Mouse (Mus musculus) lung, postnatal 36 days (tissue): ENCODE results near the gene Camk2n1.

ENCODE experiments used
- DNase-seq: peaks from one replicate; pipeline ENCODE4 v3.0.0; 2022; ENCODE audit warnings: mixed read lengths

Gene Camk2n1

GRCm38 (mm10) chr4:138465446-138465845 lies 11.3 kb downstream of the Camk2n1 start:
- no peak for DNase-seq

- DNase-seq, result no peak
Measured at GRCm38 (mm10) chr4:138466690-138467089, 12.6 kb downstream of the Camk2n1 start.

- no peak for DNase-seq
Measured at GRCm38 (mm10) chr4:138467451-138467850, 13.3 kb downstream of the Camk2n1 start.

GRCm38 (mm10) chr4:138469080-138469479 lies 15.0 kb downstream of the Camk2n1 start:
- DNase-seq, result no peak

GRCm38 (mm10) chr4:138471241-138471640 lies 17.1 kb downstream of the Camk2n1 start:
- DNase-seq, result no peak

- no peak for DNase-seq
Measured at GRCm38 (mm10) chr4:138479595-138479994, 25.5 kb downstream of the Camk2n1 start.

GRCm38 (mm10) chr4:138480962-138481361 lies 26.8 kb downstream of the Camk2n1 start:
- no peak for DNase-seq

GRCm38 (mm10) chr4:138482721-138483120 lies 28.6 kb downstream of the Camk2n1 start:
- no peak for DNase-seq

GRCm38 (mm10) chr4:138488241-138488640 lies 34.1 kb downstream of the Camk2n1 start:
- no peak for DNase-seq

- DNase-seq, result no peak
Measured at GRCm38 (mm10) chr4:138491088-138491487, 37.0 kb downstream of the Camk2n1 start.

GRCm38 (mm10) chr4:138493161-138494001 lies 39.3 kb downstream of the Camk2n1 start:
- peak; percentile 70 for DNase-seq

- peak; percentile 22 for DNase-seq
Measured at GRCm38 (mm10) chr4:138494905-138495304, 40.8 kb downstream of the Camk2n1 start.

GRCm38 (mm10) chr4:138495775-138496174 lies 41.7 kb downstream of the Camk2n1 start:
- DNase-seq, result peak; percentile 30

GRCm38 (mm10) chr4:138496746-138497520 lies 42.8 kb downstream of the Camk2n1 start:
- DNase-seq, result peak; percentile 49

- DNase-seq, result no peak
Measured at GRCm38 (mm10) chr4:138499856-138500645, 45.9 kb downstream of the Camk2n1 start.

GRCm38 (mm10) chr4:138501048-138501447 lies 46.9 kb downstream of the Camk2n1 start:
- no peak for DNase-seq

- DNase-seq, result no peak
Measured at GRCm38 (mm10) chr4:138504632-138505101, 50.6 kb downstream of the Camk2n1 start.

- peak; percentile 10 for DNase-seq
Measured at GRCm38 (mm10) chr4:138505171-138505870, 51.2 kb downstream of the Camk2n1 start.

- no peak for DNase-seq
Measured at GRCm38 (mm10) chr4:138507903-138508302, 53.8 kb downstream of the Camk2n1 start.
